8 mouse cellular contexts compared by ENCODE assay signal in genomic region chr9:59750267-59751065, GRCm38 (mm10). TPM values are rescaled to one million over a fixed set of nuclear protein-coding genes. Genes with fewer than 3 reads are reported as not detected.
DNase-seq lines count a peak whose midpoint lies in the region; ATAC-seq and TF ChIP-seq lines count a peak whose summit lies in the region.

Gene Senp8 (minus strand): TSS chr9:59750710.
Gene Myo9a (plus strand): TSS chr9:59750896.

- ATAC-seq in G1E (ENCODE audit: extremely low read depth, insufficient number of reproducible peaks, low FRiP score, poor library complexity, severe bottlenecking): peak; percentile 51
- ATAC-seq in forebrain, embryonic 16.5 days: peak; percentile 93
- ATAC-seq in lung, embryonic 14.5 days (ENCODE audit: insufficient read depth): peak; percentile 93

- 1% methylated on average over 51 of the region's 59 CpGs for WGBS in forebrain, embryonic 16.5 days
- under 1% methylated on average over 59 of the region's 59 CpGs for WGBS in lung, embryonic 14.5 days
- WGBS in olfactory bulb, adult 2 months: 1% methylated on average over 59 of the region's 59 CpGs
- under 1% methylated on average over 59 of the region's 59 CpGs for WGBS in thymus, adult 2 months

- peak within 1 kb of the TSS; percentile 89 for H3K4me3 ChIP-seq in G1E (ENCODE audit: low read depth, low read length)
- H3K4me3 ChIP-seq in forebrain, embryonic 16.5 days (replicated peaks; ENCODE audit: low read length): peak within 1 kb of the TSS; percentile 68
- H3K4me3 ChIP-seq in layer of hippocampus, adult 2 months: peak within 1 kb of the TSS; percentile 73
- peak within 1 kb of the TSS; percentile 80 for H3K4me3 ChIP-seq in lung, embryonic 14.5 days (ENCODE audit: low read depth, low read length)
- H3K4me3 ChIP-seq in olfactory bulb, adult 2 months (ENCODE audit: insufficient read depth, low read depth, low read length): peak within 1 kb of the TSS; percentile 93
- peak within 1 kb of the TSS; percentile 77 for H3K4me3 ChIP-seq in thymus, adult 2 months (ENCODE audit: control insufficient read depth, insufficient read depth, low read length)

- intact Hi-C loops in heart, postnatal 36 days (cut with DNase I): loop anchor here (5.0 to 10.0 kb wide), 2 partner anchors 93 to 456 kb away; partner anchors contain the start of genes Adpgk and Pkm

- peak within 1 kb of the TSS; percentile 84 for H3K4me2 ChIP-seq in forebrain, embryonic 16.5 days (ENCODE audit: low read length)
- peak within 1 kb of the TSS; percentile 82 for H3K4me2 ChIP-seq in lung, embryonic 14.5 days

- no peaks in the 10 kb centered on the region for H3K9me3 ChIP-seq in G1E (replicated peaks)
- no peaks in the 10 kb centered on the region for H3K9me3 ChIP-seq in forebrain, embryonic 16.5 days (ENCODE audit: control insufficient read depth, low read length)
- H3K9me3 ChIP-seq in lung, embryonic 14.5 days (ENCODE audit: low read depth, low read length): no peaks in the 10 kb centered on the region

- peak within 1 kb of the TSS; percentile 91 for H3K27ac ChIP-seq in forebrain, embryonic 16.5 days (ENCODE audit: low read length)
- peak within 1 kb of the TSS; percentile 98 for H3K27ac ChIP-seq in layer of hippocampus, adult 2 months
- H3K27ac ChIP-seq in lung, embryonic 14.5 days (ENCODE audit: low read depth): peak within 1 kb of the TSS; percentile 94
- peak within 1 kb of the TSS; percentile 90 for H3K27ac ChIP-seq in olfactory bulb, adult 2 months (ENCODE audit: insufficient read depth, low read depth, low read length)
- H3K27ac ChIP-seq in thymus, adult 2 months (ENCODE audit: control insufficient read depth, insufficient read depth, low read length): peak within 1 kb of the TSS; percentile 24; the same call in 1 of the 2 replicates

- peak within 1 kb of the TSS; percentile 87 for H3K9ac ChIP-seq in forebrain, embryonic 16.5 days (replicated peaks; ENCODE audit: low read depth, low read length)
- peak within 1 kb of the TSS; percentile 86 for H3K9ac ChIP-seq in lung, embryonic 14.5 days

- no peaks in the 10 kb centered on the region for H3K36me3 ChIP-seq in G1E (replicated peaks)
- H3K36me3 ChIP-seq in forebrain, embryonic 16.5 days (ENCODE audit: control insufficient read depth, insufficient read depth): no peaks in the 10 kb centered on the region
- no peaks in the 10 kb centered on the region for H3K36me3 ChIP-seq in lung, embryonic 14.5 days (ENCODE audit: insufficient read depth)
- H3K36me3 ChIP-seq in thymus, adult 2 months (ENCODE audit: control insufficient read depth, insufficient read depth, low read length): no peaks in the 10 kb centered on the region

- TF ChIP-seq CTCF in G1E (IDR thresholded peaks at IDR 0.05; ENCODE audit: low read depth, low read length): no peak
- TF ChIP-seq CTCF in layer of hippocampus, adult 2 months (conservative IDR thresholded peaks at IDR 0.05): peak; percentile 41
- TF ChIP-seq CTCF in lung, embryonic 14.5 days (IDR thresholded peaks at IDR 0.05; ENCODE audit: low read depth): no peak
- TF ChIP-seq CTCF in olfactory bulb, adult 2 months (IDR thresholded peaks at IDR 0.05; ENCODE audit: insufficient read depth, low read depth, low read length): 0 out of 2 replicates have a peak, but pooled peaks have one; percentile 6
- no peak for TF ChIP-seq CTCF in thymus, adult 2 months (IDR thresholded peaks at IDR 0.05; ENCODE audit: borderline replicate concordance, control insufficient read depth, extremely low read depth, insufficient read depth, low read length, poor library complexity)

- H3K4me1 ChIP-seq in G1E (ENCODE audit: insufficient read depth, low read depth, low read length): peaks cover 35% of the 10 kb centered on the region
- peaks cover 15% of the 10 kb centered on the region for H3K4me1 ChIP-seq in forebrain, embryonic 16.5 days (replicated peaks; ENCODE audit: control insufficient read depth, insufficient read depth, low read length)
- H3K4me1 ChIP-seq in lung, embryonic 14.5 days (ENCODE audit: insufficient read depth): peaks cover 9% of the 10 kb centered on the region; the same call in 1 of the 2 replicates
- H3K4me1 ChIP-seq in olfactory bulb, adult 2 months (ENCODE audit: control insufficient read depth, insufficient read depth, low read length): peaks cover 5% of the 10 kb centered on the region; the same call in 1 of the 2 replicates
- peaks cover 6% of the 10 kb centered on the region for H3K4me1 ChIP-seq in thymus, adult 2 months (replicated peaks; ENCODE audit: control insufficient read depth, insufficient read depth, low read length)

- H3K27me3 ChIP-seq in G1E (ENCODE audit: insufficient read depth, low read length): no peaks in the 10 kb centered on the region
- no peaks in the 10 kb centered on the region for H3K27me3 ChIP-seq in forebrain, embryonic 16.5 days (replicated peaks; ENCODE audit: control insufficient read depth, insufficient read depth, low read length)
- H3K27me3 ChIP-seq in lung, embryonic 14.5 days (ENCODE audit: insufficient read depth, low read length): no peaks in the 10 kb centered on the region
- H3K27me3 ChIP-seq in thymus, adult 2 months (ENCODE audit: control insufficient read depth, insufficient read depth, low read length): no peaks in the 10 kb centered on the region

- DNase-seq in G1E (ENCODE audit: low spot score): peak; percentile 85
- DNase-seq in cerebellum, adult 18-20 months: peak; percentile 99 to 100
- peak; percentile 99 to 100 for DNase-seq in heart, postnatal 36 days
- peak; percentile 99 to 100 for DNase-seq in layer of hippocampus, adult 2 months (ENCODE audit: low spot score in 2 of 2)
- peak; percentile 99 for DNase-seq in lung, embryonic 14.5 days
- peak; percentile 99 for DNase-seq in thymus, adult 2 months

- peak; percentile 26; the same call in 1 of the 2 replicates for TF ChIP-seq POLR2A in olfactory bulb, adult 2 months (IDR thresholded peaks at IDR 0.05; ENCODE audit: insufficient read depth, low read depth, low read length)
- TF ChIP-seq POLR2A in thymus, adult 2 months (IDR thresholded peaks at IDR 0.05; ENCODE audit: control insufficient read depth, extremely low read depth, insufficient read depth, low read length, poor library complexity): peak; percentile 36; the same call in 1 of the 2 replicates

RNA-seq across cellular contexts. Expression of gene Senp8, which starts in this region (rescaled TPM):
- total RNA-seq in G1E (2014; fragmentation: Nextera tagmentation) (23.1 and 27.1 TPM in 2 replicates), G1E (2017) (14.5 and 15.0 TPM in 2 replicates)
- 0.33 and 0.43 TPM in 2 replicates for polyA plus RNA-seq in G1E (2012)
- polyA plus RNA-seq in forebrain, embryonic 16.5 days (2015; fragmentation: Nextera tagmentation; extraction: Ambion mirVana): 10.2 and 11.7 TPM in 2 replicates
- total RNA-seq in heart, postnatal 36 days (2021): 1 to 10 TPM; 7.9 to 9.6 TPM
- total RNA-seq in layer of hippocampus, adult 2 months (2021): 1 to 10 TPM; 8.4 to 8.6 TPM
- 11.0 and 11.4 TPM in 2 replicates for polyA plus RNA-seq in lung, embryonic 14.5 days (2014; fragmentation: Nextera tagmentation; extraction: Ambion mirVana)
- not detected in 2 replicates for polyA plus RNA-seq in olfactory bulb, adult 2 months (2012; ENCODE audit: insufficient read depth, insufficient read length, low replicate concordance, missing spikeins)
- polyA plus RNA-seq in thymus, adult 2 months (2012; rRNA removed): 2.4 and 3.2 TPM in 2 replicates

RNA-seq across cellular contexts. Expression of gene Myo9a, which starts in this region (rescaled TPM):
- 32.2 and 35.7 TPM in 2 replicates for total RNA-seq in G1E (2014; fragmentation: Nextera tagmentation)
- total RNA-seq in G1E (2017): 25.7 and 27.4 TPM in 2 replicates
- polyA plus RNA-seq in G1E (2012): 0.67 and 0.82 TPM in 2 replicates
- 26.8 and 27.2 TPM in 2 replicates for polyA plus RNA-seq in forebrain, embryonic 16.5 days (2015; fragmentation: Nextera tagmentation; extraction: Ambion mirVana)
- total RNA-seq in heart, postnatal 36 days (2021): 10 to 100 TPM; 12.6 to 14.8 TPM
- 10 to 100 TPM; 70.0 to 71.1 TPM for total RNA-seq in layer of hippocampus, adult 2 months (2021)
- polyA plus RNA-seq in lung, embryonic 14.5 days (2014; fragmentation: Nextera tagmentation; extraction: Ambion mirVana): 17.6 and 18.8 TPM in 2 replicates
- 25.2 TPM in 1 of 2 replicates, not detected in the other for polyA plus RNA-seq in olfactory bulb, adult 2 months (2012; ENCODE audit: insufficient read depth, insufficient read length, low replicate concordance, missing spikeins)
- 2.4 and 4.1 TPM in 2 replicates for polyA plus RNA-seq in thymus, adult 2 months (2012; rRNA removed)

Comparison
In these comparisons a context has a peak if more than half of its experiments do, and no peak if none do; other contexts are left out.
1. Peak in every context shown above with its lines: DNase-seq, ATAC-seq, H3K4me3 ChIP-seq and H3K27ac ChIP-seq.
2. CTCF ChIP-seq: peak in layer of hippocampus, adult 2 months (single experiment) and olfactory bulb, adult 2 months (single experiment); none in G1E (single experiment), lung, embryonic 14.5 days (single experiment) and thymus, adult 2 months (single experiment).
3. H3K27ac ChIP-seq: peak in every context shown above with its lines; median percentile 98 in layer of hippocampus, adult 2 months; 94 in lung, embryonic 14.5 days; 91 in forebrain, embryonic 16.5 days; 90 in olfactory bulb, adult 2 months; 24 in thymus, adult 2 months.